Mouse (Mus musculus) heart, postnatal 10 days (tissue): ENCODE data around the gene Coil. TPM values are rescaled to one million over a fixed set of nuclear protein-coding genes. Genes with fewer than 3 reads are reported as not detected.
"Not testable (repeated sequence)": the region's sequence is repeated elsewhere in the genome, so short reads cannot be mapped to it uniquely, and the experiment has no call there.

ENCODE experiments used
- DNase-seq, 2 experiments: peaks; one replicate each; pipeline ENCODE4 v3.0.0; 2021
- intact Hi-C: fragments of 180-260 bp; cut with DNase I; formaldehyde crosslinking; loops from one replicate; pipeline ENCODE4 v1.15.1; 2025
- total RNA-seq, 2 experiments: library from RNA; stranded (reverse); gene quantifications; 2 replicates each; pipeline ENCODE4 v1.2.3; 2021

The Coil gene
- total RNA-seq, 2 experiments from 2014 or later: 6.0 to 7.5 TPM

- intact Hi-C loops: no loop called here
- DNase-seq: no peak
Observed at GRCm38 (mm10) chr11:89034592-89034991, 64.5 kb downstream of the Coil start.

- intact Hi-C loops: no loop called here
- DNase-seq: no peak
Observed at GRCm38 (mm10) chr11:89035552-89035951, 65.5 kb downstream of the Coil start.

- intact Hi-C loops: no loop called here
Observed at GRCm38 (mm10) chr11:89038496-89038895, 68.4 kb downstream of the Coil start.

GRCm38 (mm10) chr11:89039325-89039724 is 69.3 kb downstream of the Coil start:
- intact Hi-C loops: loop anchor here (1.0 kb wide), 1 partner anchor 46 kb away; no protein-coding TSS in a partner anchor
- peak; percentile 65 to 78 for DNase-seq

More at GRCm38 (mm10) chr11:89038496-89038895, 68.4 kb downstream of the Coil start:
- no peak for DNase-seq

GRCm38 (mm10) chr11:89041073-89041472 is 71.0 kb downstream of the Coil start:
- intact Hi-C loops, DNase-seq: not testable (repeated sequence)

Other genes with a start within 250 kb of the Coil start
- 100 to 1,000 TPM; 110 to 122 TPM for gene Akap1, start 105.7 kb upstream of the Coil start, total RNA-seq
- gene Scpep1, start 14.8 kb upstream of the Coil start, total RNA-seq: 10 to 100 TPM; 34.2 to 34.6 TPM
- not detected for gene Elobl, start 3.3 kb upstream of the Coil start, total RNA-seq
- gene Trim25, start 29.1 kb downstream of the Coil start, total RNA-seq: 10 to 100 TPM; 32.9 to 33.3 TPM
- 10 to 100 TPM; 13.1 to 13.5 TPM for gene Dgke, start 96.6 kb downstream of the Coil start, total RNA-seq
- not detected for gene Gm525, start 103.6 kb downstream of the Coil start, total RNA-seq